Mouse (Mus musculus) erythroblast, embryonic 14.5 days (primary cell): Measurements from ENCODE around the gene Hunk. TPM values are rescaled to one million over a fixed set of nuclear protein-coding genes. Genes with fewer than 3 reads are reported as not detected.

Source experiments
- H3K27me3 ChIP-seq: 2 replicates; pipeline ENCODE4 v1.6.1; 2012; ENCODE audit warnings: inconsistent platforms; ENCODE audit not compliant: control insufficient read depth
- H3K36me3 ChIP-seq: 2 replicates; pipeline ENCODE4 v1.6.1; 2012; ENCODE audit warnings: mild to moderate bottlenecking, inconsistent platforms; ENCODE audit not compliant: control insufficient read depth
- H3K4me1 ChIP-seq: 2 replicates; pipeline ENCODE4 v1.6.1; 2012; ENCODE audit warnings: inconsistent platforms; ENCODE audit not compliant: control insufficient read depth
- H3K4me3 ChIP-seq: replicated peaks from 2 replicates; pipeline ENCODE3; 2012; ENCODE audit warnings: moderate library complexity, mild to moderate bottlenecking, inconsistent platforms
- H3K9me3 ChIP-seq: 2 replicates; pipeline ENCODE4 v1.6.1; 2012; ENCODE audit warnings: low read length, inconsistent platforms, mixed read lengths; ENCODE audit not compliant: control insufficient read depth
- GATA1 ChIP-seq: IDR thresholded peaks from 2 replicates; pipeline ENCODE4 v1.6.1; 2012; ENCODE audit warnings: low read length, inconsistent platforms, mixed read lengths
- TAL1 ChIP-seq: IDR thresholded peaks from 3 replicates; pipeline ENCODE4 v1.6.1; 2012; ENCODE audit warnings: low read length, inconsistent platforms, mixed read lengths
- polyA plus RNA-seq: library from polyadenylated mRNA; stranded (reverse); fragments of >175 nt; gene quantifications from 2 replicates; pipeline ENCODE4 v1.2.3, GENCODE M21; 2012

Hunk gene
- polyA plus RNA-seq, 1 experiment, result not detected

DNA sequence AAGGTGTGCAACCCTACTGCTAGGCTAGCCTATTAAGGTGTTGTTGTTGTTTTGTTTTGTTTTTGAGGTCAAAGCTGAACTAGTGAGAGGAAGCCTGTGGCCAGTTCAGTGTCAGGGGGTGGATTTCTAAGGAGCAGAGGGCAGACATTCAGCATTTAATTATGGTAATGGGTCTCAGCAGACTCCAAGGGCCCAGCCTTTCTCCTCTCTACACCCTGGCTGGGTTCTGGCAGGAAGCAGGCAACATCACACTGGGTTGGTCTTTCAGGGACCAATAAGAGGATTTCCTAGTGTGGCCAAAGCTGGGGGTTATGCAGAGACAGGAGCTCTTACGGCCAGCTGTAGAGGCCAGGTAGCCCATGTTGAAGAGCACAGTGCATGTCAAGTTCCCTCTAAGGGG lies 136.8 kb downstream of the Hunk start:
- Histone ChIP-seq H3K36me3 (no peaks in the 10 kb centered on the region), H3K4me1 (no peaks in the 10 kb centered on the region), H3K9me3 (peaks cover 27% of the 10 kb centered on the region), H3K27me3 (no peaks in the 10 kb centered on the region), H3K4me3 (no peak overlapping the region)
- TF ChIP-seq TAL1 (no peak), GATA1 (no peak)

DNA sequence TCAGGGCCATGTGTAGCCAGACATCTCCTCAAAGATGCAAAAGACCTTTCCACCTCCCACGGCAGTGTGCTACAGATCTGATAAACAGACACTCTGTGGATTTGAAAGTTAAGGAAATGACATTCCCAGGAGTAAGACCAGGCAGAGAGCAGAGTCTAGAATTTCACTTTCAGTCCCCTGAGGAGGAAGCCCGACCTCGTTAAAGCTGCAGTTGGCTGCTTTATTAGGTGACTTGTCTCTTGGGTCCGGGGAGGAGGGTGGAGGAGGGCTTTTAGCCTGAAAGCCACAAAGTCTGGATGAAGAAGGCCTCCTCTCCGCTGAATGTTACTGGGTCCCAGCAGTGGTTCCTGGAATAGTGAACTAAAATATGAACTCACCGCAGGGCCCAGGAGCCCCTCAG lies 137.6 kb downstream of the Hunk start:
- Histone ChIP-seq H3K9me3 (peaks cover 27% of the 10 kb centered on the region), H3K27me3 (no peaks in the 10 kb centered on the region), H3K36me3 (no peaks in the 10 kb centered on the region), H3K4me1 (no peaks in the 10 kb centered on the region), H3K4me3 (no peak overlapping the region)
- TF ChIP-seq TAL1 (no peak), GATA1 (no peak)

DNA sequence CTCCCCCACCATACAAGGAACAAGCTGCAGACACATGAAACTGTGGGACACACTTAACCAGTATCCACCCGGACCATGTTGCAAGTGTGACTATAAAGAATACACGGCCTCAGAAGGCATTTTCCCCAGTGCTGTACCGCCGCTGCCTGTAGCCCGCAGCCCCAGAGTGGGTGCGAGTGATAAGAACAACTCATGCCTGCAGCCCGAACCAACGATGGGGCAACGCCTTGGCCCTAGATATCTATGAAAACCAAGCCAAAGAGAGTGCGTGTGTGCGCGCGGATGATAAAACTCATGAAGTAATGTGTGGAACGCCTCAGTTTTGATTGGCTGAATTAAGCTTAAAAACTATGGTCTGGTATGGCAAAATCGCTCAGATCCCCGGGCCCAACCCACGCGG lies 138.1 kb downstream of the Hunk start:
- H3K9me3 ChIP-seq, result peaks cover 26% of the 10 kb centered on the region
- H3K4me1 ChIP-seq, result no peaks in the 10 kb centered on the region
- H3K27me3 ChIP-seq, result no peaks in the 10 kb centered on the region
- TF ChIP-seq GATA1, result no peak
- TF ChIP-seq TAL1, result no peak
- no peaks in the 10 kb centered on the region for H3K36me3 ChIP-seq
- H3K4me3 ChIP-seq, result no peak overlapping the region

DNA sequence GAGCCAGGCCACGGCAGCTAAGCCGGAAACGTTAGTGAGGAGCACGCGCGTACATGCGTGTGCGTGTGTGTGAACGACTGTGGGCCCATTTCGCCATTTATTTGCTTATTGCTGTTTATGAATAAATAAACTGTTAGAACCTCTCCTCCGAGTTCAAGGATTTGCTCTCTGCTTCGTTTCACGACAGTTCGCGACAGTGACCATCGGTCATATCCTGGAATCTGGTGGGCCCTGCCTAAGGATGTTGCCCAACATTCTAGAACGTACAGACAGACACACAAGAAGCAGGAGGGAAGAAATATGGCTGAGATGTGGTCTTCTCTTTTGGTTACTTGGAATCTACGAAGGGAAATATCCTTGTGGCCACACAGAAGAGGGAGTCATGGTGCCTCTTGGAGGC lies 138.6 kb downstream of the Hunk start:
- Histone ChIP-seq H3K27me3 (no peaks in the 10 kb centered on the region), H3K4me3 (no peak overlapping the region), H3K36me3 (no peaks in the 10 kb centered on the region), H3K4me1 (no peaks in the 10 kb centered on the region), H3K9me3 (peaks cover 25% of the 10 kb centered on the region)
- no peak for TF ChIP-seq TAL1
- no peak for TF ChIP-seq GATA1

DNA sequence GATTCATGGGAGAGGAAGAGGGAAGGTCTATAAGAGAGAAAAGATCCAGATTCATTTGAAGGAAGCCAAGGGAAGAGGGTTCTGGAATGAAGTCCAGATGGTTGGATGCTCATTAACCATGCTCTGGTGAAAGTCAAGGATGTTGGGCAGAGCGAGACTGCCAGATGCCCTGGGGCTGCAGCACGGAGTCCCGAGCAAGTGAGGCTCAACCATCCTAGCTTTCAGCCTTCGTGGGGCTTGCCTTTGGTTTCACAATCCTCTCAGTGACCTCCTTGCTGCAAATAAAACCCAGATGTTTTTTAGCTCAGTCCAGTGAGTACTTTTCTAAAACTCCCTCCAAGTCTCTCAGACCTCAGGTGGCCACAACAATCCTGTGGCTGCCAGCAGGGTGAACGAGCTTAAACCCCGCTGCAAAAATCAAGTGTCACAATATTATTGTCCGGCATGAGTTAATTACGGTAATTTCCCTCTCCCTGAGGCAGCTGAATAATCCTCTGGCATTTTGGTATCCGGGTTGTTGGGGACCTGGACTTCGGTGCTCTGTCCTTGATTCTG lies 147.4 kb downstream of the Hunk start:
- no peaks in the 10 kb centered on the region for H3K27me3 ChIP-seq
- no peaks in the 10 kb centered on the region for H3K4me1 ChIP-seq
- no peak for TF ChIP-seq GATA1
- TF ChIP-seq TAL1, result no peak
- H3K36me3 ChIP-seq, result no peaks in the 10 kb centered on the region
- H3K9me3 ChIP-seq, result peaks cover 20% of the 10 kb centered on the region
- H3K4me3 ChIP-seq, result no peak overlapping the region

DNA sequence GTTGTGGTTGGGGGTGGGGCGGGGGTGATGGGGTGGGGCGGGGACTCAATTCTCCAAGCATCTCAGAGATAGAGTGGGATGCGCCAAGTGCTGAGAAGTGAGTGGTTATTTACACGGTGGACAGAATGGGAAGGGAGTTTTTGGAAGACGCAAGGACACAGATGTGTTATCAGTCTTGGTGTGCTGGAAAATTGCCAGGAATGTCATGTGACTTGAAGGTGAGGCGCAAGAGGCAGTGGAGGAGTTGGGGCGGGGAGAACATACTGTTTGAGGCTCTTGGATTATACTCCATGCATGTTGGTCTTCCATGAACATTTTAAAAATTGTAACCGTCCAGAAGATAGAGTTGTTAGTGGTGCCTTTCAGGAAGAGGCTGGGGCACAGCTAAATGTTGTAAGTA lies 148.8 kb downstream of the Hunk start:
- H3K36me3 ChIP-seq, result no peaks in the 10 kb centered on the region
- H3K4me3 ChIP-seq, result no peak overlapping the region
- no peaks in the 10 kb centered on the region for H3K4me1 ChIP-seq
- TF ChIP-seq GATA1 (no peak), TAL1 (no peak)
- peaks cover 20% of the 10 kb centered on the region for H3K9me3 ChIP-seq
- H3K27me3 ChIP-seq, result no peaks in the 10 kb centered on the region

DNA sequence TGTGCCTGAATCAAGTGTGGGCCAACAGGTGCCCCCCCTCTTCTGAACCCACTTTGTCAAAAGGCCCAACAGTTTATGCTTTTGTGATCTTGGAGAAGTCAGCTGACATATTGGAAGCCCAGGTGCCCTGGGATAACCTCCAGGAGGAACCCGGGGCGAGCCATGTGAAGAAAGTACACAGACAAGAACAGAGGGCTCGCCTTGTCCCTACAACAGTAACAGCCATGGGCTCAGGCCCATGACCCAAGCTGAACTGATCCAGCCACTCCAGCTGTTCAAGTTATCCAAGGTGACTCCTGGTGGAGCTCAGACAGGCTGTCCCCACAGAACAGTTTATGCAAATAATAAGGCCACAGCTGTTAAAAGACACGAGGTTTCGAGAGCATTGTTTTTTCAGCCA lies 153.1 kb downstream of the Hunk start:
- H3K9me3 ChIP-seq, result peaks cover 5% of the 10 kb centered on the region; the same call in 1 of the 2 replicates
- no peak for TF ChIP-seq TAL1
- no peak for TF ChIP-seq GATA1
- H3K4me1 ChIP-seq, result no peaks in the 10 kb centered on the region
- H3K27me3 ChIP-seq, result no peaks in the 10 kb centered on the region
- H3K36me3 ChIP-seq, result no peaks in the 10 kb centered on the region
- no peak overlapping the region for H3K4me3 ChIP-seq

DNA sequence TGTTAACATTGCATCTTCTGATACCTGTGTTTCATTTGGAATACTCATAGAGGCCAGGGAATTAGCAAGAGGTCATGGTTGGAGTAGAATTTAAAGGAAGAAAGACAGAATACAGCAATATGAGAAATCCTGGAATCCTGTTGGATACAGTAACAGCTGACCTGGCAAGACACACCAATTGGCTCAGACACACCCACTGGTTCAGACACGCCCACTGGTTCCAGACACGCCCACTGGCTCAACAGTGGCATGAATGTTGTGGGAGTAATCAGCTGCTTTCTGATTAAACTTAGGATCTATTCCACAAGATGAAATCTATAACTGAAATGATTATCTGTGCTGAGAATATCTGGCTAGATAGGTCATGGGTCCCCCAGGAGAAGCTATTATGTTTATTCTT lies 155.4 kb downstream of the Hunk start:
- Histone ChIP-seq H3K27me3 (no peaks in the 10 kb centered on the region), H3K4me3 (no peak overlapping the region), H3K4me1 (no peaks in the 10 kb centered on the region), H3K36me3 (no peaks in the 10 kb centered on the region), H3K9me3 (peaks cover 5% of the 10 kb centered on the region; the same call in 1 of the 2 replicates)
- no peak for TF ChIP-seq GATA1
- no peak for TF ChIP-seq TAL1

DNA sequence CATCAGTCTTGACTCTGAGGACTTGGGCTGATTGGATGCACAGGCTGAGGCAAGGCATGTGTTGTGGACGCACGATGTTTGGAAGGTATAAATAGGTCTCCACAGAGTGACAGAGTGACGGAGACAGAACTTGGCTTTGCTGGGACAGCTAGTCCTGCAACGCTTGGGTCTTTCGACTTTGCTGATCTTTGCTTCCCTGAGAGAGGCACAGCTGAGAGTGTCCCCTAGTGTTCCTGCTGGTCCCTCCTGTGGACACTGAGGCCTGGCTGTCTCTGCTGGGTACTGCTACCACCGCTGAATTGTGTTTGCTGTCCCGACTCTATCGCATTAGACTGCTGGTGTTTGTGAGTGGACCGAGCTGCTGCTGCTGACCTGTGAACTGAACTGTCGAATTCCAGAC lies 156.6 kb downstream of the Hunk start:
- H3K9me3 ChIP-seq, result no peaks in the 10 kb centered on the region
- TF ChIP-seq GATA1 (no peak), TAL1 (no peak)
- H3K36me3 ChIP-seq, result no peaks in the 10 kb centered on the region
- H3K4me3 ChIP-seq, result no peak overlapping the region
- no peaks in the 10 kb centered on the region for H3K27me3 ChIP-seq
- no peaks in the 10 kb centered on the region for H3K4me1 ChIP-seq

DNA sequence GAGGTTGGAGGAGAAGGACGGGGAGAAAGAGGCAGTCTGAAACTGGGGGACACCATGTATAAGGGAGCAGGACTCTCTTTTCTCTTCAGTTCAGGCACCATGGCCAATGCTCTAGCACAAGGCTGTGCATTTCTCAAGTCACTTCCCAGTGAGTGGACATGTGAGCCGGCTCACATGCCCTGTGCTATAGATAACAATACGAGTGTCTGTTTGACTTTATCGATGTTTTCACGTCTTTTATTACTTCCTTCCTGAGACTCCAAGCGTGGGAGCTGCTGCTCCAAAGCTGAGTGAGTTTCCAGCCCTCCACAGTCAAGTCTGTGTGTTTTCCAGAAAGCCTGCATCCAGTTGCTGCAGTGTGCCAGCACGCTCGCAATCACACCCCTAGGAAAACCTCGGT lies 158.4 kb downstream of the Hunk start:
- Histone ChIP-seq H3K9me3 (no peaks in the 10 kb centered on the region), H3K4me3 (no peak overlapping the region), H3K4me1 (no peaks in the 10 kb centered on the region), H3K27me3 (no peaks in the 10 kb centered on the region), H3K36me3 (no peaks in the 10 kb centered on the region)
- TF ChIP-seq GATA1 (no peak), TAL1 (no peak)
